Mouse (Mus musculus): ENCODE data around the gene Ap1b1. TPM values are rescaled to one million over a fixed set of nuclear protein-coding genes. Genes with fewer than 3 reads are reported as not detected.

Ap1b1 gene
- polyA plus RNA-seq, 1 experiment, result 76.0 TPM

- no peak for DNase-seq
- peaks cover 10% of the 10 kb centered on the region for H3K4me1 ChIP-seq (ENCODE audit: control insufficient read depth, insufficient read depth, low read length)
- H3K4me3 ChIP-seq (replicated peaks; ENCODE audit: extremely low read depth, low read depth, low read length), result no peak overlapping the region
- TF ChIP-seq POLR2A (IDR thresholded peaks at IDR 0.05; ENCODE audit: borderline replicate concordance, extremely low read depth, low read depth, low read length), result no peak
- TF ChIP-seq CTCF (IDR thresholded peaks at IDR 0.05; ENCODE audit: insufficient read depth, low read length), result no peak
- WGBS, result 71% methylated on average over 8 of the region's 8 CpGs
Measured at GRCm38 (mm10) chr11:5057064-5057463, 70.4 kb downstream of the Ap1b1 start.

GRCm38 (mm10) chr11:5057541-5057855 lies 70.9 kb downstream of the Ap1b1 start:
- WGBS, result 38% methylated on average over 8 of the region's 8 CpGs
- no peak for TF ChIP-seq CTCF (IDR thresholded peaks at IDR 0.05; ENCODE audit: insufficient read depth, low read length)
- TF ChIP-seq POLR2A (IDR thresholded peaks at IDR 0.05; ENCODE audit: borderline replicate concordance, extremely low read depth, low read depth, low read length), result no peak
- Histone ChIP-seq H3K4me3 (replicated peaks; ENCODE audit: extremely low read depth, low read depth, low read length) (no peak overlapping the region), H3K4me1 (ENCODE audit: control insufficient read depth, insufficient read depth, low read length) (peaks cover 14% of the 10 kb centered on the region)
- DNase-seq, result no peak

DNA sequence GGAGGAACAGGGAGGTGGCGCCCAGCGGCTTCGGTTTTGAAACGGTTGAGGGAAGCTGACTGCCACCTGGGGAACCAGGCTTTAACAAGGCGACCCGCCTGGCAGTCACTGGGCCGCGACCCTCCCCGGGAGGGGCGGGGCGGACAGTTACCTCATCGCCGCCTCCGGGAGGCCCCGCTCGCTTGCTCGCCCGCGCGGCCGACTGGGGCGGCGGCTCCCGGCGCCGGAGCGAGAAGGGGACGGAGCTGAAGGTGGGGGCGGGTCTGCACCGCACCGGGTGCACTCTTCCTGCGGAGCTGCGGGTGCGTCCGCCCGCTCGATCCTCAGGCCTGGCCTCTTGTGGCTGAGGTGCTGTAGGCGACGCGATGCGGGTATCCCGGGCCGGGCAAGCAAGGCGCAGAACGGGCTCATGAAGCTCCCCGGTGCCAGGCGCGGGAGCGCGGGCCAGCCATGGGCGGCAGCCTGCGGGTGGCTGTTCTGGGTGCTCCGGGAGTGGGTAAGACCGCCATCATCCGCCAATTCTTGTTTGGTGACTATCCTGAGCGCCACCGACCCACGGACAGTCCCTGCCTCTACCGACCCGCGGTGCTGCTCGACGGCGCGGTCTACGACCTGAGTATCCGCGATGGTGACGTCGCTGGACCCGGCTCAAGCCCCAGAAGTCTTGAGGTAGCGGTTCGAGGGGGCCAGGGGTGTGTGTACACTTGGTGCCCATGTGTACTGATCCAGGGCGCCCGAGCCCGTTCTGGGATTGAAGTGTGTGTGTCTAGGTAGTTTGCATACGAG lies 71.4 kb downstream of the Ap1b1 start, which contains the start of gene Rasl10a:
Rasl10a (plus strand) TSS at position 273 of the 786 bp plus-strand sequence.
- TF ChIP-seq POLR2A (IDR thresholded peaks at IDR 0.05; ENCODE audit: borderline replicate concordance, extremely low read depth, low read depth, low read length) (no peak), CTCF (IDR thresholded peaks at IDR 0.05; ENCODE audit: insufficient read depth, low read length) (no peak)
- Histone ChIP-seq H3K4me1 (ENCODE audit: control insufficient read depth, insufficient read depth, low read length) (peaks cover 18% of the 10 kb centered on the region), H3K4me3 (replicated peaks; ENCODE audit: extremely low read depth, low read depth, low read length) (peak within 1 kb of the TSS; percentile 37)
- WGBS, result 2% methylated on average over 73 of the region's 77 CpGs
- DNase-seq, result peak; percentile 62

- no peak overlapping the region for H3K4me3 ChIP-seq (replicated peaks; ENCODE audit: extremely low read depth, low read depth, low read length)
- H3K4me1 ChIP-seq (ENCODE audit: control insufficient read depth, insufficient read depth, low read length), result peaks cover 24% of the 10 kb centered on the region
- no peak for DNase-seq
- TF ChIP-seq CTCF (IDR thresholded peaks at IDR 0.05; ENCODE audit: insufficient read depth, low read length), result no peak
- no peak for TF ChIP-seq POLR2A (IDR thresholded peaks at IDR 0.05; ENCODE audit: borderline replicate concordance, extremely low read depth, low read depth, low read length)
- WGBS, result 28% methylated on average over 9 of the region's 9 CpGs
Measured at GRCm38 (mm10) chr11:5058783-5059182, 72.2 kb downstream of the Ap1b1 start.

GRCm38 (mm10) chr11:5059230-5059629 lies 72.6 kb downstream of the Ap1b1 start:
- peaks cover 28% of the 10 kb centered on the region for H3K4me1 ChIP-seq (ENCODE audit: control insufficient read depth, insufficient read depth, low read length)
- no peak for TF ChIP-seq POLR2A (IDR thresholded peaks at IDR 0.05; ENCODE audit: borderline replicate concordance, extremely low read depth, low read depth, low read length)
- TF ChIP-seq CTCF (IDR thresholded peaks at IDR 0.05; ENCODE audit: insufficient read depth, low read length), result no peak
- DNase-seq, result no peak
- no peak overlapping the region for H3K4me3 ChIP-seq (replicated peaks; ENCODE audit: extremely low read depth, low read depth, low read length)
- WGBS, result 30% methylated on average over 14 of the region's 14 CpGs

- peak; percentile 49 for DNase-seq
- TF ChIP-seq CTCF (IDR thresholded peaks at IDR 0.05; ENCODE audit: insufficient read depth, low read length), result peak; percentile 73
- no peak for TF ChIP-seq POLR2A (IDR thresholded peaks at IDR 0.05; ENCODE audit: borderline replicate concordance, extremely low read depth, low read depth, low read length)
Measured at GRCm38 (mm10) chr11:5059704-5060156, 73.1 kb downstream of the Ap1b1 start.

DNA sequence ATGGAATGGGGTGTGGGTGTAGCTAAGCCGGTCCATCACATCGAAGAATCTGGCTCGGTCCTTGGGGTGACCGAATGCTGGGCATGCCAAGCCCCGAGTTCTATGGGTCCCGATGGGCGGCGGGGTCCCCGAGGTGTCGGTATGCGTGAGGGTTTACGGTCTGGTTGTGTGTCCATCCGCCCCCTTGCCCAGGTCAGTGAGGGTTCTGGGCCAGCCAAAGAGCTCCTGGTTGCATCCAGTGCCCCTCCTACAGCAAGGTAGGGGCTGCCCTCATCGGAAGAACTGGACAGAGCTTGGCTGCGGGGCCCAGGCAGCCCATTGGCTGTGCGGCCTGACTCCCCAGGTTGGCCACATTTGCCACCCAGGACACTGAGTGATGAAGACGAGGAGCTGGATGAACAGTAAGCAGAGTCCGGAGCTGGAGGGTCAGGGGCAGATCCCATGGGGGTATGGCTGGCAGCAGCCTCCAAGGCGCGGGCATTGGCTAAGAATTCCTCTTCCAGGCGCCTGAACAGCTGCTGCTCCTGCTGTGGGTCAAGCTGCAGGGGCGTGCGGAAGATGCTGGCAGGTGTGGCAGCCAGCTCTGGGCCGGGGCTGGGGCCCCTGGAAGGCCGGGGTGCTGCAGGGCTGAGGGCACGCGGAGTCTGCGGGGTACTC lies 74.3 kb downstream of the Ap1b1 start:
- no peak for TF ChIP-seq POLR2A (IDR thresholded peaks at IDR 0.05; ENCODE audit: borderline replicate concordance, extremely low read depth, low read depth, low read length)
- no peak for TF ChIP-seq CTCF (IDR thresholded peaks at IDR 0.05; ENCODE audit: insufficient read depth, low read length)
- no peak for DNase-seq
- WGBS, result 79% methylated on average over 28 of the region's 28 CpGs
- Histone ChIP-seq H3K4me1 (ENCODE audit: control insufficient read depth, insufficient read depth, low read length) (peaks cover 31% of the 10 kb centered on the region), H3K4me3 (replicated peaks; ENCODE audit: extremely low read depth, low read depth, low read length) (no peak overlapping the region)

More at GRCm38 (mm10) chr11:5059704-5060156, 73.1 kb downstream of the Ap1b1 start:
- H3K4me3 ChIP-seq (replicated peaks; ENCODE audit: extremely low read depth, low read depth, low read length), result no peak overlapping the region
- 16% methylated on average over 27 of the region's 27 CpGs for WGBS
- peaks cover 31% of the 10 kb centered on the region for H3K4me1 ChIP-seq (ENCODE audit: control insufficient read depth, insufficient read depth, low read length)

DNA sequence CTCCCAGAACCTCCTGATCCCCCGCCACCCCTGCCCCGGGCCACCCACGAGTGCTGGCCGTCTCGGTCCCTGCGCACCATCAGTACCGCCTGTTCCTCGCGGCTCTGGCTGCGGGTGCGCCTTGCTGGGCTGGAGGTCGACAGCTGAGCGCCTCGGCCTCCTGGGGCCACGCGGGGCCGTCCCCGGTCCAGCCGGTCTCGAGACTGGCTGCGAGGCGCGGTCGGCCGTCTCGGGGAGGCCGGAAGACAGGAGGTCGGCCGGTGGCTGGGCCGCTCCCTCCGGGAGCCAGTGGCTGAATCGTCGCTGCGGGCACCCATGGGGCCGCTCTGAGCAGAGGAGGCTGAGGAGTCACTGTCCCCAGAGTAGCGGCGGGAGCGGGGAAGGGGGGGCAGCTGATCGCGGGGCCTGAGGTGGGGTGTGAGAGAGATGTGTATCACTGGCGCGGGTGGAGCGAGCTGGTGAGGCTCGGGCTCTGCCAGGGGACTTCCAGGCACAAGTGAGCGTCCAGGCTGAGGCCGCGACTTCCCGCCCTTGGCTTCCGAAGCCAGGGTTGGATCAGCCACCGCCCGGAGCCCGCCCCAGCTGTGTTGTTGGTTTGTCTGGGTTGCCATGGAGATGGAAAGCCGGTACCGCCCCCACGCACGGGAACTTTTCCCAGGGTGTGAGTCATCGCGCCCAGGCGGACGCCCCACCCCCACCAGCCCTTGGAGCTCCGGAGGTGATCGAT lies 75.0 kb downstream of the Ap1b1 start:
- 5% methylated on average over 62 of the region's 62 CpGs for WGBS
- H3K4me3 ChIP-seq (replicated peaks; ENCODE audit: extremely low read depth, low read depth, low read length), result peak overlapping the region; percentile 28
- peak; percentile 98 for DNase-seq
- TF ChIP-seq POLR2A (IDR thresholded peaks at IDR 0.05; ENCODE audit: borderline replicate concordance, extremely low read depth, low read depth, low read length) (no peak; the same call in 1 of the 2 replicates), CTCF (IDR thresholded peaks at IDR 0.05; ENCODE audit: insufficient read depth, low read length) (no peak)
- H3K4me1 ChIP-seq (ENCODE audit: control insufficient read depth, insufficient read depth, low read length), result peaks cover 31% of the 10 kb centered on the region

GRCm38 (mm10) chr11:5062326-5062725 lies 75.7 kb downstream of the Ap1b1 start:
- DNase-seq, result no peak
- WGBS, result 40% methylated on average over 13 of the region's 13 CpGs
- H3K4me1 ChIP-seq (ENCODE audit: control insufficient read depth, insufficient read depth, low read length), result peaks cover 31% of the 10 kb centered on the region
- TF ChIP-seq CTCF (IDR thresholded peaks at IDR 0.05; ENCODE audit: insufficient read depth, low read length), result no peak
- TF ChIP-seq POLR2A (IDR thresholded peaks at IDR 0.05; ENCODE audit: borderline replicate concordance, extremely low read depth, low read depth, low read length), result no peak
- no peak overlapping the region for H3K4me3 ChIP-seq (replicated peaks; ENCODE audit: extremely low read depth, low read depth, low read length)

Data from lung, adult 2 months (tissue).